Mouse (Mus musculus) kidney, embryonic 14.5 days (tissue): ENCODE measurements around the gene Spata2. TPM values are rescaled to one million over a fixed set of nuclear protein-coding genes. Genes with fewer than 3 reads are reported as not detected.

Source experiments
- ATAC-seq: fragments of 200-750 bp; cut with Nextera tagmentation; 2 replicates; pipeline ENCODE4 v1.8.0; 2017; ENCODE audit warnings: moderate number of reproducible peaks, mild to moderate bottlenecking, moderate TSS enrichment, moderate library complexity; ENCODE audit not compliant: low FRiP score, low TSS enrichment
- H3K27ac ChIP-seq: fragments of 300-500 bp; sonication (generic); 2 replicates; pipeline ENCODE4 v1.5.1; 2014; ENCODE audit warnings: low read depth, mild to moderate bottlenecking, low read length, moderate library complexity, mixed read lengths
- H3K27me3 ChIP-seq: fragments of 300-500 bp; sonication (generic); 2 replicates; pipeline ENCODE4 v1.6.1; 2014; ENCODE audit warnings: mild to moderate bottlenecking, low read length; ENCODE audit not compliant: control insufficient read depth, insufficient read depth
- H3K36me3 ChIP-seq: fragments of 300-500 bp; sonication (generic); 2 replicates; pipeline ENCODE4 v1.6.1; 2014; ENCODE audit warnings: low read length, mixed read lengths; ENCODE audit not compliant: control insufficient read depth, insufficient read depth
- H3K4me1 ChIP-seq: fragments of 300-500 bp; sonication (generic); 2 replicates; pipeline ENCODE4 v1.6.1; 2014; ENCODE audit warnings: low read length, mixed read lengths; ENCODE audit not compliant: control insufficient read depth, insufficient read depth
- H3K4me2 ChIP-seq: fragments of 300-500 bp; sonication (generic); replicated peaks from 2 replicates; pipeline ENCODE4 v1.6.1; 2014; ENCODE audit warnings: low read depth, mild to moderate bottlenecking, low read length
- H3K4me3 ChIP-seq: fragments of 300-500 bp; sonication (generic); 2 replicates; pipeline ENCODE4 v1.5.1; 2014; ENCODE audit warnings: mild to moderate bottlenecking, low read length
- H3K9ac ChIP-seq: fragments of 300-500 bp; sonication (generic); 2 replicates; pipeline ENCODE4 v1.6.1; 2014; ENCODE audit warnings: low read depth, mild to moderate bottlenecking, low read length, moderate library complexity
- H3K9me3 ChIP-seq: fragments of 300-500 bp; sonication (generic); 2 replicates; pipeline ENCODE4 v1.6.1; 2016; ENCODE audit warnings: low read length; ENCODE audit not compliant: control insufficient read depth
- WGBS: fragments of 180-500 bp; shearing (Covaris S2); extraction: QIAGEN DNeasy Blood & Tissue Kit; methylation state at CpG from one replicate; pipeline ENCODE4 v1.1.7; 2014; 5-methylcytosine and 5-hydroxymethylcytosine counted together
- polyA plus RNA-seq: library from polyadenylated mRNA; unstranded; fragments of >200 nt; fragmentation: Nextera tagmentation; extraction: Ambion mirVana; gene quantifications from 2 replicates; pipeline ENCODE4 v1.2.1, GENCODE M21; 2014

Gene Spata2
- polyA plus RNA-seq, 1 experiment from 2014 or later, result 17.4 TPM

GRCm38 (mm10) chr2:167434570-167434969, 58.1 kb downstream of the Spata2 start:
- WGBS, result 96% methylated on average over 6 of the region's 6 CpGs
- Histone ChIP-seq H3K4me2 (no peak overlapping the region), H3K27ac (no peak overlapping the region), H3K36me3 (peaks cover 28% of the 10 kb centered on the region), H3K4me1 (no peaks in the 10 kb centered on the region), H3K9ac (no peak overlapping the region), H3K4me3 (no peak overlapping the region), H3K27me3 (no peaks in the 10 kb centered on the region), H3K9me3 (no peaks in the 10 kb centered on the region)
- no peak for ATAC-seq

GRCm38 (mm10) chr2:167431418-167431776, 61.3 kb downstream of the Spata2 start:
- H3K27me3 ChIP-seq, result no peaks in the 10 kb centered on the region
- WGBS, result 81% methylated on average over 7 of the region's 7 CpGs
- H3K4me3 ChIP-seq, result no peak overlapping the region
- H3K9ac ChIP-seq, result no peak overlapping the region
- H3K27ac ChIP-seq, result no peak overlapping the region
- no peaks in the 10 kb centered on the region for H3K4me1 ChIP-seq
- H3K36me3 ChIP-seq, result peaks cover 36% of the 10 kb centered on the region
- no peak for ATAC-seq
- no peaks in the 10 kb centered on the region for H3K9me3 ChIP-seq
- H3K4me2 ChIP-seq, result no peak overlapping the region

Other genes with a start within 250 kb of the Spata2 start
- gene B4galt5, start 143.7 kb downstream of the Spata2 start, polyA plus RNA-seq, result 12.2 and 13.1 TPM in 2 replicates
- 15.3 and 28.6 TPM in 2 replicates for gene Slc9a8, start 71.2 kb downstream of the Spata2 start, polyA plus RNA-seq
- 79.1 and 98.3 TPM in 2 replicates for gene Rnf114, start 242 bp downstream of the Spata2 start, polyA plus RNA-seq
- gene Snai1, start 45.3 kb upstream of the Spata2 start, polyA plus RNA-seq, result 40.4 and 40.8 TPM in 2 replicates
- 212 and 283 TPM in 2 replicates for gene Ube2v1, start 139.2 kb upstream of the Spata2 start, polyA plus RNA-seq
- 5.6 and 6.1 TPM in 2 replicates for gene Gm20431, start 168.6 kb upstream of the Spata2 start, polyA plus RNA-seq
- 7.7 and 8.3 TPM in 2 replicates for gene Cebpb, start 196.0 kb upstream of the Spata2 start, polyA plus RNA-seq
- gene Tmem189, start 196.9 kb upstream of the Spata2 start, polyA plus RNA-seq, result 37.9 and 52.8 TPM in 2 replicates